Mouse (Mus musculus) cerebellum, postnatal 10 days (tissue): ENCODE data around the gene Ccnk.
A peak's percentile ranks its signal among the peaks of the same experiment; 100 is the strongest.

Experiments
- DNase-seq, 2 experiments: peaks; one replicate each; pipeline ENCODE4 v3.0.0; 2021; ENCODE audit warnings: mixed read lengths in 2 of 2

Gene Ccnk

GRCm38 (mm10) chr12:108249522-108249921, 70.1 kb downstream of the Ccnk start:
- peak; percentile 68 to 75 for DNase-seq

- no peak for DNase-seq
Measured at GRCm38 (mm10) chr12:108251034-108251792, 71.8 kb downstream of the Ccnk start.

- DNase-seq = no peak
Measured at GRCm38 (mm10) chr12:108251825-108252542, 72.6 kb downstream of the Ccnk start.
